Mouse (Mus musculus): ENCODE measurements around the gene Gm21312. TPM values are rescaled to one million over a fixed set of nuclear protein-coding genes. Genes with fewer than 3 reads are reported as not detected.

The Gm21312 gene
- polyA plus RNA-seq, 1 experiment from 2014 or later = not detected

DNA sequence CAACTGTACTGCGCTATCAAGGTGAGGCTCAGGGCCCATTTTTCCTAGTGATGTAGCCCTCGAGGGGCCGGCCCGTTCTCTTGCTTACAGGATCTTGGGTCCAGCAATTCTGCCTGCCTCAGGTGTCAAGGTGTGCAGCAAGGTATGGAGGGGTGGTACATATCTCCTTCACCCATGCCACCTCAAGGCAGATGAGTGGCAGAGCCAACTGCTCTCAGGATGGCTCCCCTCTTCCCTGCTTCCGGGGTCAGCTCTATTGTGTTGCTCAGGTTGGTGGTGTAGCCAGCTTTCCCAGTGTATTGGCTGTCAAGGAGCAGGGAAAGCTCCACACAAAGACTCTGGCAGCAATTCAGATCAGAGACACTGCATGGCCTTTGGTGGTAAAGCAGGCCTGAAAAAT, 37.7 kb downstream of the Gm21312 start:
- H3K9ac ChIP-seq (ENCODE audit: low read length) = no peak overlapping the region
- H3K4me2 ChIP-seq = no peak overlapping the region
- no peak overlapping the region for H3K4me3 ChIP-seq (ENCODE audit: low read depth, low read length)
- no peak for ATAC-seq (ENCODE audit: low FRiP score)
- H3K4me1 ChIP-seq (ENCODE audit: control insufficient read depth, insufficient read depth, low read length) = no peaks in the 10 kb centered on the region
- no peaks in the 10 kb centered on the region for H3K27me3 ChIP-seq (ENCODE audit: control insufficient read depth, insufficient read depth, low read length)
- no peak for DNase-seq (ENCODE audit: low spot score, missing footprints)
- H3K27ac ChIP-seq (ENCODE audit: low read depth, low read length) = no peak overlapping the region
- H3K36me3 ChIP-seq (ENCODE audit: control insufficient read depth, insufficient read depth, low read length) = no peaks in the 10 kb centered on the region
- WGBS = 91% methylated on average over 5 of the region's 5 CpGs
- no peaks in the 10 kb centered on the region for H3K9me3 ChIP-seq (ENCODE audit: control insufficient read depth, low read length)

DNA sequence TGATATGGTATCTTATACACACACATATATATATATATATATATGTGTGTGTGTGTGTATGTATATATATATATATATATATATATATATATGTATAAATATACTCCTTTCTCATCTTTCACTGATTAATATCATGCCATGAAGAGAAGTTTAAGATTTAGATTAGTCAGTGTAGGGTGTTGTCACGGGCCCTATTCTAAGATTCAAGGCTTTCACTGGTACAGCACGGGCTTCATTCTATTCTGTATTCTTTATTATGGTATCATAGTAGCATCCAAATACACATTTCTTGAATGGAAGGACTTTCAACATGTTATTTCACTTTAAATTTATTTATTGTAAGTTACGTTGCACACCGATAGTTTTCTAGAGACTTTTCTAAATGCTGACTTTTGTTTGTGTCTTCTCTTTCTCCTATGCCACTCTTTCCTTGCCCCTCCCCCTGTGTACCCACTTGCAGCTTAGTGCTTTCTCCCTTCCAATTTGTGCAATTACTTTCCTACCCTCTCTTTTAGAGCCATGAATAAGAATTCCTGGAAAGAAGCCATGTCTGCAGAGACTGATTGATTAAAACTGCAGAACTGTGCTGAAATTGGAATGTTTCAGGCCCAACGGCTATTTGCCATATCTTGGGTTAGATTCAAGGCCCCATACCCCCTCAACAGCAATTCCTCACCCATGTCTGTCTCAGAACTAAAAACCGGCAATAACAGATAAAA, 43.6 kb downstream of the Gm21312 start:
- ATAC-seq (ENCODE audit: low FRiP score) = no peak
- Histone ChIP-seq H3K4me2 (no peak overlapping the region), H3K4me3 (ENCODE audit: low read depth, low read length) (no peak overlapping the region), H3K27ac (ENCODE audit: low read depth, low read length) (no peak overlapping the region), H3K36me3 (ENCODE audit: control insufficient read depth, insufficient read depth, low read length) (no peaks in the 10 kb centered on the region), H3K4me1 (ENCODE audit: control insufficient read depth, insufficient read depth, low read length) (no peaks in the 10 kb centered on the region), H3K9ac (ENCODE audit: low read length) (no peak overlapping the region), H3K9me3 (ENCODE audit: control insufficient read depth, low read length) (no peaks in the 10 kb centered on the region), H3K27me3 (ENCODE audit: control insufficient read depth, insufficient read depth, low read length) (no peaks in the 10 kb centered on the region)
- no peak for DNase-seq (ENCODE audit: low spot score, missing footprints)
- WGBS = 87% methylated on average over 6 of the region's 6 CpGs

Other genes starting within 250 kb of the Gm21312 start
- not detected in 2 replicates for gene Gm21293, start 34.0 kb upstream of the Gm21312 start, polyA plus RNA-seq (2014; fragmentation: Nextera tagmentation; extraction: Ambion mirVana)
- not detected in 2 replicates for gene Gm6763, start 25.5 kb upstream of the Gm21312 start, polyA plus RNA-seq (2014; fragmentation: Nextera tagmentation; extraction: Ambion mirVana)
- not detected in 2 replicates for gene Gm8764, start 17.0 kb upstream of the Gm21312 start, polyA plus RNA-seq (2014; fragmentation: Nextera tagmentation; extraction: Ambion mirVana)
- not detected in 2 replicates for gene Gm21304, start 8.5 kb upstream of the Gm21312 start, polyA plus RNA-seq (2014; fragmentation: Nextera tagmentation; extraction: Ambion mirVana)
- not detected in 2 replicates for gene Gm20765, start 8.5 kb downstream of the Gm21312 start, polyA plus RNA-seq (2014; fragmentation: Nextera tagmentation; extraction: Ambion mirVana)
- not detected in 2 replicates for gene Gm4340, start 17.0 kb downstream of the Gm21312 start, polyA plus RNA-seq (2014; fragmentation: Nextera tagmentation; extraction: Ambion mirVana)